Mouse (Mus musculus): ENCODE results near the gene Fat1. TPM values are rescaled to one million over a fixed set of nuclear protein-coding genes. Genes with fewer than 3 reads are reported as not detected.
A peak's percentile ranks its signal among the peaks of the same experiment; 100 is the strongest.
"Not testable (repeated sequence)": the region's sequence is repeated elsewhere in the genome, so short reads cannot be mapped to it uniquely, and the experiment has no call there.

Fat1 gene
- polyA plus RNA-seq, 1 experiment, result 7.7 TPM

DNA sequence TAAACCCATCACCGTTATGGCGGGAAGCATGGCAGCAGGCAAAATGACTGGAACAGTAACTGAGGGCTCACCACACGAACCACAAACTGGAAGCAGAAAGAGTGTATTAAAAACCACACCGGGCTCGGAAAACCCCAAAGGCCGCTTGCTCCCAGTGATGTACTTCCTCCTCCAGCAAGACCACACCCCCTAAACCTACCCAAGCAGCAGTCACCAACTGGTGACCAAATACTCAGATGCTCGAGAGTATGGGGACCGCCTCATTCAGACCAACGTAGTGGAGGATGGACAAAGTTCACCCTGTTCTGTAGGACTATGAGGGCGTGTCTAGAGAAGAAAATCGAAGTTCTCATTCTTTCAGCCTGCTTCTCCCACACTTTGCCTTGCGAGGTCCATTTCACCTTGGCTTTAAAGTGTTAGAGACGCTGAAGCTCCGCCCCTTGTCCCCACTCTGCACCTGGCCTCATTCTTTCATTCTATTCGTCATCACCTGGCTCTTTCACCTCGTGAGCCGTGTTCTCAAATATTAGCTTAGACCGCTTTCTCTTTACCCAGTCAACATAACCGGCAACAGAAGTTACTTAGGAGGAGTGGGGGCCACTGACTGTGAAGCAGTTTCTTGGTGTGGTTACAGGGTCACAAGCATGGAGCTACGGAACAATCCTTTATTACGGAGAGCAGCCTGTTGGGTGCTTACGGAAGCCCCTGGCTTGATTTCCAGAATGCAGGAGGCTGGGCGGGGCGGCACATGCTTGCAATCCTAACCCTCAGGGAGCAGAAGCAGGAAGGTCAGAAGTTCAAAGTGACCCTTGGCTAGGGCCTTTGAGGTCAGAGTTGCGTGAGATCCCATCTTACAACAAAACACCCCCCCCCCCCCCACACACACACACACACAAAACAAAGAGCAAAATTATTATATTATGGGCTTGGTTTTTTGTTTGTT lies 128.0 kb downstream of the Fat1 start:
- Histone ChIP-seq H3K4me1 (replicated peaks; ENCODE audit: control insufficient read depth, insufficient read depth, low read length) (no peaks in the 10 kb centered on the region), H3K4me3 (ENCODE audit: control insufficient read depth, insufficient read depth, low read length) (no peak overlapping the region), H3K27ac (ENCODE audit: control insufficient read depth, insufficient read depth, low read length) (no peak overlapping the region), H3K36me3 (ENCODE audit: control insufficient read depth, insufficient read depth, low read length) (no peaks in the 10 kb centered on the region), H3K27me3 (ENCODE audit: control insufficient read depth, insufficient read depth, low read length) (no peaks in the 10 kb centered on the region)
- TF ChIP-seq POLR2A (IDR thresholded peaks at IDR 0.05; ENCODE audit: control insufficient read depth, extremely low read depth, insufficient read depth, low read length, poor library complexity), result no peak
- TF ChIP-seq CTCF (IDR thresholded peaks at IDR 0.05; ENCODE audit: borderline replicate concordance, control insufficient read depth, extremely low read depth, insufficient read depth, low read length, poor library complexity), result no peak
- WGBS, result 52% methylated on average over 25 of the region's 25 CpGs
- no peak for DNase-seq

- 63% methylated on average over 8 of the region's 8 CpGs for whole genome bisulfite sequencing
Observed at GRCm38 (mm10) chr8:45064197-45064869, 129.1 kb downstream of the Fat1 start.

GRCm38 (mm10) chr8:45065391-45065790 lies 130.1 kb downstream of the Fat1 start:
- WGBS, result 64% methylated on average over 1 of the region's 1 CpGs
- DNase-seq; H3K4me1 ChIP-seq (replicated peaks; ENCODE audit: control insufficient read depth, insufficient read depth, low read length); H3K27me3 ChIP-seq (ENCODE audit: control insufficient read depth, insufficient read depth, low read length); H3K36me3 ChIP-seq (ENCODE audit: control insufficient read depth, insufficient read depth, low read length); H3K27ac ChIP-seq (ENCODE audit: control insufficient read depth, insufficient read depth, low read length); H3K4me3 ChIP-seq (ENCODE audit: control insufficient read depth, insufficient read depth, low read length): not testable (repeated sequence)

More at GRCm38 (mm10) chr8:45064197-45064869, 129.1 kb downstream of the Fat1 start:
- TF ChIP-seq CTCF (IDR thresholded peaks at IDR 0.05; ENCODE audit: borderline replicate concordance, control insufficient read depth, extremely low read depth, insufficient read depth, low read length, poor library complexity), result no peak
- TF ChIP-seq POLR2A (IDR thresholded peaks at IDR 0.05; ENCODE audit: control insufficient read depth, extremely low read depth, insufficient read depth, low read length, poor library complexity), result no peak
- no peak for DNase-seq
- Histone ChIP-seq H3K27ac (ENCODE audit: control insufficient read depth, insufficient read depth, low read length) (no peak overlapping the region), H3K36me3 (ENCODE audit: control insufficient read depth, insufficient read depth, low read length) (no peaks in the 10 kb centered on the region), H3K27me3 (ENCODE audit: control insufficient read depth, insufficient read depth, low read length) (no peaks in the 10 kb centered on the region), H3K4me1 (replicated peaks; ENCODE audit: control insufficient read depth, insufficient read depth, low read length) (no peaks in the 10 kb centered on the region), H3K4me3 (ENCODE audit: control insufficient read depth, insufficient read depth, low read length) (no peak overlapping the region)

DNA sequence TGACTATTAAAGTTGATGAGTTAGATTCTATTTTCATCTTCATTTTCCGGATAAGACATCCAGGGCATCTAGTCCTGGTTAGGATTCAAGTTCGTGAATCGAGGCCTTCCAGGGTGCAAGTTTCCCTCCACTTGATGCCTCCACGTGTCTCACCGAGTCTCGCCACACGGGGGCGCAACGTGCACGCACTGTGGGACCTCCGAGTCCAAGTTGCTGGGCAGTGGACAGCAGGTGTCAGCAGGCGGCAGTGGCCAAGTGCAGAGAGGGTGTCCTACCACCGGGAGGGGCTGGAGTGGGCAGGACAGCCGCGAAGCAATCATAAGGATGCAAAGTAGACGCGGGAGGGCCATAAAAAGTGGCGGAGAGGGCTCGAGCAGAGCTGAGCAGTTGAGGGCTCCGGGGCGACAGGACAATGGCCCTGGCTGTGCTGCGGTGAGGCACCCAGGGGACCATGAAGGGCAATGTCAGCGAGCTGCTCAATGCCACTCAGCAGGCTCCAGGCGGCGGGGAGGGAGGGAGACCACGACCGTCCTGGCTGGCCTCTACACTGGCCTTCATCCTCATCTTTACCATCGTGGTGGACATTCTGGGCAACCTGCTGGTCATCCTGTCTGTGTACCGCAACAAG lies 133.6 kb downstream of the Fat1 start, which contains the start of gene Mtnr1a:
Gene Mtnr1a, plus strand, starts transcription at position 379 of the 628 bp plus-strand sequence.
- 15% methylated on average over 29 of the region's 29 CpGs for WGBS
- peak; percentile 8 for DNase-seq

GRCm38 (mm10) chr8:45070949-45071348 lies 135.7 kb downstream of the Fat1 start:
- TF ChIP-seq POLR2A (IDR thresholded peaks at IDR 0.05; ENCODE audit: control insufficient read depth, extremely low read depth, insufficient read depth, low read length, poor library complexity) (no peak), CTCF (IDR thresholded peaks at IDR 0.05; ENCODE audit: borderline replicate concordance, control insufficient read depth, extremely low read depth, insufficient read depth, low read length, poor library complexity) (no peak)
- no peak overlapping the region for H3K4me3 ChIP-seq (ENCODE audit: control insufficient read depth, insufficient read depth, low read length)
- no peaks in the 10 kb centered on the region for H3K36me3 ChIP-seq (ENCODE audit: control insufficient read depth, insufficient read depth, low read length)
- no peak overlapping the region for H3K27ac ChIP-seq (ENCODE audit: control insufficient read depth, insufficient read depth, low read length)
- H3K4me1 ChIP-seq (replicated peaks; ENCODE audit: control insufficient read depth, insufficient read depth, low read length), result no peaks in the 10 kb centered on the region
- H3K27me3 ChIP-seq (ENCODE audit: control insufficient read depth, insufficient read depth, low read length), result no peaks in the 10 kb centered on the region
- no peak for DNase-seq
- WGBS, result 94% methylated on average over 8 of the region's 8 CpGs

More for the DNA sequence above, 133.6 kb downstream of the Fat1 start, which contains the start of gene Mtnr1a:
- TF ChIP-seq POLR2A (IDR thresholded peaks at IDR 0.05; ENCODE audit: control insufficient read depth, extremely low read depth, insufficient read depth, low read length, poor library complexity), result no peak
- peak; percentile 51; the same call in 1 of the 2 replicates for TF ChIP-seq CTCF (IDR thresholded peaks at IDR 0.05; ENCODE audit: borderline replicate concordance, control insufficient read depth, extremely low read depth, insufficient read depth, low read length, poor library complexity)
- H3K27ac ChIP-seq (ENCODE audit: control insufficient read depth, insufficient read depth, low read length), result no peak within 1 kb of the TSS
- H3K4me1 ChIP-seq (replicated peaks; ENCODE audit: control insufficient read depth, insufficient read depth, low read length), result no peaks in the 10 kb centered on the region
- H3K27me3 ChIP-seq (ENCODE audit: control insufficient read depth, insufficient read depth, low read length), result no peaks in the 10 kb centered on the region
- no peak within 1 kb of the TSS for H3K4me3 ChIP-seq (ENCODE audit: control insufficient read depth, insufficient read depth, low read length)
- no peaks in the 10 kb centered on the region for H3K36me3 ChIP-seq (ENCODE audit: control insufficient read depth, insufficient read depth, low read length)

DNA sequence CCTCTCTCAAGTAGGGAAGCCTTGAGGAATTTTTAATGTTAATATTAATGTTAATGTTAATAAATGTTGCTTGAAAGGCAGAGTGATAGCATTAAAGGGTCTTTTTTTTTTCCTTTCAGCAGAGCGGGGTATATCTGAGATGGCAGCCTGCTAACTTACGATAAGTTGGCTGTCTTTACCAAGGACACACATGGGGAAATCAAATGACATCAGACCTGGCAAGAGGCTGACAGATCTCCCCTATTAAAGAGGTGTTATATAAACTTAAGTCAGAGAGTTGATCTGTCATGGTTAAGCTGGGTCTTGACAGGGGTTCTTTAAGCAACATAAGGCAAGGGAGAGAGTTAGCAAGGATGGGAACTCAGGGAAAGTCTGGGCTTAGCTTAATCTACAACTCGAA lies 145.6 kb downstream of the Fat1 start:
- WGBS, result 91% methylated on average over 3 of the region's 3 CpGs
- no peak overlapping the region for H3K4me3 ChIP-seq (ENCODE audit: control insufficient read depth, insufficient read depth, low read length)
- DNase-seq, result no peak
- no peak for TF ChIP-seq CTCF (IDR thresholded peaks at IDR 0.05; ENCODE audit: borderline replicate concordance, control insufficient read depth, extremely low read depth, insufficient read depth, low read length, poor library complexity)
- TF ChIP-seq POLR2A (IDR thresholded peaks at IDR 0.05; ENCODE audit: control insufficient read depth, extremely low read depth, insufficient read depth, low read length, poor library complexity), result no peak
- H3K27ac ChIP-seq (ENCODE audit: control insufficient read depth, insufficient read depth, low read length), result no peak overlapping the region
- no peaks in the 10 kb centered on the region for H3K4me1 ChIP-seq (replicated peaks; ENCODE audit: control insufficient read depth, insufficient read depth, low read length)
- no peaks in the 10 kb centered on the region for H3K27me3 ChIP-seq (ENCODE audit: control insufficient read depth, insufficient read depth, low read length)
- no peaks in the 10 kb centered on the region for H3K36me3 ChIP-seq (ENCODE audit: control insufficient read depth, insufficient read depth, low read length)
